Mouse (Mus musculus): ENCODE results near the gene Kifap3. TPM values are rescaled to one million over a fixed set of nuclear protein-coding genes. Genes with fewer than 3 reads are reported as not detected.

The Kifap3 gene
- total and polyA plus RNA-seq, 3 experiments = 4.2 to 23.5 (median 18.6) TPM

Other genes with a start within 250 kb of the Kifap3 start
- not detected for gene Mettl11b, start 54.4 kb upstream of the Kifap3 start, total RNA-seq (2021)
- gene Mettl11b, start 54.4 kb upstream of the Kifap3 start, polyA plus RNA-seq (2012; rRNA removed) = not detected in 2 replicates
- 10 to 100 TPM; 18.5 to 20.0 TPM for gene Scyl3, start 149.5 kb downstream of the Kifap3 start, total RNA-seq (2021)
- gene Scyl3, start 149.5 kb downstream of the Kifap3 start, polyA plus RNA-seq (2012; rRNA removed) = 4.8 and 5.6 TPM in 2 replicates
- 1 to 10 TPM; 1.6 to 1.8 TPM for gene BC055324, start 215.2 kb downstream of the Kifap3 start, total RNA-seq (2021)
- gene BC055324, start 215.2 kb downstream of the Kifap3 start, polyA plus RNA-seq (2012; rRNA removed) = 0.16 and 0.39 TPM in 2 replicates
- 1 to 10 TPM; 3.9 to 4.6 TPM for gene Mettl18, start 215.3 kb downstream of the Kifap3 start, total RNA-seq (2021)
- 0.09 and 0.22 TPM in 2 replicates for gene Mettl18, start 215.3 kb downstream of the Kifap3 start, polyA plus RNA-seq (2012; rRNA removed)